Mouse (Mus musculus) left cerebral cortex, postnatal 4 days (tissue): Measurements from ENCODE around the gene Crebzf. TPM values are rescaled to one million over a fixed set of nuclear protein-coding genes. Genes with fewer than 3 reads are reported as not detected.

Experiments used
- DNase-seq: peaks from one replicate; pipeline ENCODE4 v3.0.0-alpha.2; 2022
- intact Hi-C: fragments of 180-260 bp; cut with DNase I; formaldehyde crosslinking; loops from one replicate; pipeline ENCODE4 v1.15.1; 2025
- total RNA-seq, 2 experiments: library from RNA; stranded (reverse); gene quantifications; 2 replicates each; pipeline ENCODE4 v1.2.3; 2021

Gene Crebzf
- total RNA-seq, 2 experiments from 2014 or later, result 81.0 to 85.7 TPM

GRCm38 (mm10) chr7:90476313-90477245 is 34.0 kb downstream of the Crebzf start, which contains the start of gene Dlg2:
Gene Dlg2, plus strand, starts transcription at chr7:90476672.
- peak; percentile 37 for DNase-seq
- intact Hi-C loops, result no loop called here

GRCm38 (mm10) chr7:90482607-90483006 is 40.1 kb downstream of the Crebzf start:
- intact Hi-C loops, result no loop called here
- DNase-seq, result no peak

Other genes starting within 250 kb of the Crebzf start
- not detected for gene Ccdc83, start 177.0 kb upstream of the Crebzf start, total RNA-seq
- gene Sytl2, start 140.5 kb upstream of the Crebzf start, total RNA-seq, result 10 to 100 TPM; 22.8 to 23.5 TPM
- under 1 TPM; 0.54 to 0.77 TPM for gene Ccdc89, start 16.2 kb upstream of the Crebzf start, total RNA-seq
- 10 to 100 TPM; 43.1 to 45.4 TPM for gene Tmem126a, start 14.5 kb downstream of the Crebzf start, total RNA-seq
- 10 to 100 TPM; 13.4 TPM for gene Tmem126b, start 33.3 kb downstream of the Crebzf start, total RNA-seq
- 100 to 1,000 TPM; 316 to 332 TPM for gene Dlg2, start 33.9 kb downstream of the Crebzf start, total RNA-seq